Mouse (Mus musculus): ENCODE measurements around the gene Htr5a. TPM values are rescaled to one million over a fixed set of nuclear protein-coding genes. Genes with fewer than 3 reads are reported as not detected.

Htr5a gene
- polyA plus RNA-seq, 1 experiment from 2014 or later = not detected

DNA sequence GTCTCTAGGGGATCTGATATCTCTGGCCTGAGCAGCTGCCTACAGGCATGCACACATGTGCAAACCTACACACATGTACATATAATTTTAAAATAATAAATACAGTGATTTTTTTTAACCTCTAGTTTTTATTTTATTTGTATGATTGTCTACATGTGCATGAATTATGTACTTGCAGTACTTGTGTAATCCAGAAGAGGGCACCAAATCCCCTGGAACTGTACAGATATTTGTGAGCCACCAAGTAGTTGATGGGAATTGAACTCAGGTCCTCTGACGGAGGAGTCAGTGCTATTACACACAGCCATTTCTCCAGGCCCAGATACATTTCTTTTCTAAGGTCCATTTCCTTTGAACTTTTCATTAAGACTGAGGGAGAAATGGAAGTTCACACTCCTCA, 12.3 kb downstream of the Htr5a start:
- Histone ChIP-seq H3K27ac (no peak overlapping the region), H3K4me3 (no peak overlapping the region), H3K4me1 (no peaks in the 10 kb centered on the region), H3K36me3 (no peaks in the 10 kb centered on the region), H3K9ac (no peak overlapping the region), H3K4me2 (no peak overlapping the region), H3K9me3 (replicated peaks) (no peaks in the 10 kb centered on the region), H3K27me3 (replicated peaks) (no peaks in the 10 kb centered on the region)
- ATAC-seq = no peak
- WGBS (ENCODE audit: insufficient replicate concordance) = 42% methylated on average over 1 of the region's 1 CpGs

DNA sequence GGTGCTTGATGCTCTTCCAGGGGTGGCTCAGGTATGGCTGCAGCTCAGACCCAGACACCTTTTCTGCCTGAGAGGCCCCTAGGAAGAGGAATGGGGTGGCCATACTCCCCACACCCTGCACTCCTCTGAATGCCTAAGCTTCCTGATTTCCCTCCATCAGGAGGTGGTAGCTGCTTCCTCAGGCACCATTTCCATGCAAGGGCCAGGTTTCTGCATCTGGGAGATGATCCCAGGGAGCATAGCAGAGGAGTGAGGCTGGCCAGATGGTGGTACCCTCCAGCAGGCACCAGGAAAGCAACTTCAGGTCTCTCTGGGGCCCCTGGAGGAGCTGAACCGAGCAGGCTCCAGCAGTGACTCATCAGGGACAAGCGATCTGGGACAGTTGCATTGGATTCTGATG, 13.8 kb downstream of the Htr5a start:
- no peaks in the 10 kb centered on the region for H3K27me3 ChIP-seq (replicated peaks)
- H3K9ac ChIP-seq = no peak overlapping the region
- H3K9me3 ChIP-seq (replicated peaks) = no peaks in the 10 kb centered on the region
- H3K36me3 ChIP-seq = no peaks in the 10 kb centered on the region
- no peaks in the 10 kb centered on the region for H3K4me1 ChIP-seq
- no peak overlapping the region for H3K27ac ChIP-seq
- ATAC-seq = no peak
- H3K4me2 ChIP-seq = no peak overlapping the region
- 60% methylated on average over 2 of the region's 2 CpGs for WGBS (ENCODE audit: insufficient replicate concordance)
- no peak overlapping the region for H3K4me3 ChIP-seq

DNA sequence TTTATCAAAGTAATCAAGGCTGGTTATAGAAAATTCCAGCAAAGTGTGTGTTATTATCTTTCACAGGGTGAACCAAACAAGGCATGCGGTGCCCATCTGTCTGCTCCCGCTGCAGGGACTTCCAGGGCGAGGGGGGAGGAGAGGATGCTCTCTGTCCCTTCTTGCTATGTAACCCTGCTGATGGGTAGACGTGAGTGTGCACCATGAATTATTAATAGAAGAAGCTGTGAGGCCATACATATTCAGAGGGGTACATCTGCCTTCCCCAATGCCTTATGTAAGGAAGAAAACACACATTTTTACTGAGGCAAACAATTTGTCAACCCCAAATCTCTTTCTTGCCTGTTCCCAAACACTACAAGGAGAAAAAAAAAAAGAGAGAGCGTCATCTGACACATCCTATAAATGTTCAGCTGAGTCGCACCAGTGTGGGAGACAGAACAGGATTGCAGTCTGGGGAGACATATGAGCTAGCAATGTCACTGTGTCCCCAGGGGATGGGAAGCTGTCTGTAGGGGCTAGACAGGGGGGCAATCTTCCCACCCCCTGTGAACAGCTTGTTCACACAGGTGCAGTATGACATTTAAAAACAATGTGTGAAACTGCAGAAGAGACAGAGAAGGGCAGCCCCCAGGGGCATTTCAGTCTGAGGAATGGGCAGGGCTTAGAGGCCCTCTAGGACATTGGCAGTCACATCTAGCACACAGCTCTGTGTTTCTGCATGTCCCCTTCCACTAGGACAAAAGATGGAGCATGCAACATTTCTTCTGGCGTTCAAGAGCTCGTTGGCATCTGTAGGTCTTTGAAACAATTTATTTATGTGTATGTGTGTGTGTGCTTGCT, 31.5 kb downstream of the Htr5a start:
- Histone ChIP-seq H3K4me2 (no peak overlapping the region), H3K4me3 (no peak overlapping the region), H3K9ac (no peak overlapping the region), H3K27ac (no peak overlapping the region), H3K9me3 (replicated peaks) (no peaks in the 10 kb centered on the region), H3K36me3 (no peaks in the 10 kb centered on the region), H3K4me1 (no peaks in the 10 kb centered on the region), H3K27me3 (replicated peaks) (no peaks in the 10 kb centered on the region)
- WGBS (ENCODE audit: insufficient replicate concordance) = 57% methylated on average over 8 of the region's 8 CpGs
- no peak for ATAC-seq

GRCm38 (mm10) chr5:27874211-27874610, 32.3 kb downstream of the Htr5a start:
- WGBS (ENCODE audit: insufficient replicate concordance) = 63% methylated on average over 5 of the region's 5 CpGs
- ATAC-seq = no peak
- no peaks in the 10 kb centered on the region for H3K9me3 ChIP-seq (replicated peaks)
- no peak overlapping the region for H3K4me2 ChIP-seq
- no peak overlapping the region for H3K27ac ChIP-seq
- H3K27me3 ChIP-seq (replicated peaks) = no peaks in the 10 kb centered on the region
- no peaks in the 10 kb centered on the region for H3K36me3 ChIP-seq
- no peak overlapping the region for H3K9ac ChIP-seq
- H3K4me1 ChIP-seq = no peaks in the 10 kb centered on the region
- H3K4me3 ChIP-seq = no peak overlapping the region

GRCm38 (mm10) chr5:27875341-27876105, 33.6 kb downstream of the Htr5a start:
- no peaks in the 10 kb centered on the region for H3K9me3 ChIP-seq (replicated peaks)
- no peak overlapping the region for H3K4me3 ChIP-seq

GRCm38 (mm10) chr5:27878356-27878755, 36.4 kb downstream of the Htr5a start:
- H3K9me3 ChIP-seq (replicated peaks) = no peaks in the 10 kb centered on the region
- WGBS (ENCODE audit: insufficient replicate concordance) = 69% methylated on average over 5 of the region's 5 CpGs
- H3K36me3 ChIP-seq = no peaks in the 10 kb centered on the region
- H3K4me1 ChIP-seq = no peaks in the 10 kb centered on the region
- H3K9ac ChIP-seq = no peak overlapping the region
- H3K4me2 ChIP-seq = no peak overlapping the region
- no peaks in the 10 kb centered on the region for H3K27me3 ChIP-seq (replicated peaks)
- H3K4me3 ChIP-seq = no peak overlapping the region
- ATAC-seq = no peak
- H3K27ac ChIP-seq = no peak overlapping the region

More at GRCm38 (mm10) chr5:27875341-27876105, 33.6 kb downstream of the Htr5a start:
- H3K36me3 ChIP-seq = no peaks in the 10 kb centered on the region
- no peaks in the 10 kb centered on the region for H3K4me1 ChIP-seq
- no peak overlapping the region for H3K27ac ChIP-seq
- no peak overlapping the region for H3K4me2 ChIP-seq
- H3K9ac ChIP-seq = no peak overlapping the region
- H3K27me3 ChIP-seq (replicated peaks) = no peaks in the 10 kb centered on the region
- WGBS (ENCODE audit: insufficient replicate concordance) = 41% methylated on average over 4 of the region's 4 CpGs
- ATAC-seq = no peak

- ATAC-seq = no peak
- H3K27ac ChIP-seq = no peak overlapping the region
Measured at GRCm38 (mm10) chr5:27879726-27880125, 37.8 kb downstream of the Htr5a start.

DNA sequence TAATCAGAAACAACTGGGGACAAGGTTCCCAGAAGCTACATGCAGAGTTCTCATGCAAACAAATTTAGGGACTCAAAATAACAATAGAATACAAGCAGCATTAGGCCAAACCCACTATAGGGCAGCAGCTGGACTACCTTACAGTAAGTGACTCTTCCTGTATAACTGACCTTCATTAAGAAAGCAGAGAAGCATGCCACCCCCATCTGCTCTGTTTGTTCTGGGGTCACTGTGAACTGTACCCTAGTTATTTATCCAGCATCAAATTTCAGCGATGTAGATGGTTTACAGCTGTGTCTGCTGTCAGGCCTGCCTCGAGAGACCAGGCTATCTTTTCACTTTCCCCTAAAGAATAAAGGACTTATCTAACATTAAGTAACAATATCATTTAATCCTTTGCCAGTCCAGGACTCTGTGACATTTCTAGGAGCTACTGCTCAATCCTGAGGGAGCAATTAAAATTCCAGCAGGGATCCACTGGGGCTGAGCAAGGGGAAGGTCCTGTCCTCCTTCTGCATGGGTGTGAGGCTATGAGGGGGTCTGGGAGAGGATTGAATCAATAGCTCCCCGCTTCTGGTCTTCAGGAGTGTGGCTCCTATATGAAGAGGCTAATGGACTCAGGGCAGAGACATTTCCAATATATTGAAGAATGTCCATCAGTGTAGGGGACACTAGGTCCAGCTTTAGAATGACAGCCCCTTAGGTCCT, 38.5 kb downstream of the Htr5a start:
- ATAC-seq = no peak
- no peak overlapping the region for H3K4me2 ChIP-seq

More at GRCm38 (mm10) chr5:27879726-27880125, 37.8 kb downstream of the Htr5a start:
- WGBS (ENCODE audit: insufficient replicate concordance) = 80% methylated on average over 3 of the region's 3 CpGs
- Histone ChIP-seq H3K4me3 (no peak overlapping the region), H3K9ac (no peak overlapping the region), H3K4me1 (no peaks in the 10 kb centered on the region), H3K27me3 (replicated peaks) (no peaks in the 10 kb centered on the region), H3K9me3 (replicated peaks) (no peaks in the 10 kb centered on the region), H3K4me2 (no peak overlapping the region), H3K36me3 (no peaks in the 10 kb centered on the region)

DNA sequence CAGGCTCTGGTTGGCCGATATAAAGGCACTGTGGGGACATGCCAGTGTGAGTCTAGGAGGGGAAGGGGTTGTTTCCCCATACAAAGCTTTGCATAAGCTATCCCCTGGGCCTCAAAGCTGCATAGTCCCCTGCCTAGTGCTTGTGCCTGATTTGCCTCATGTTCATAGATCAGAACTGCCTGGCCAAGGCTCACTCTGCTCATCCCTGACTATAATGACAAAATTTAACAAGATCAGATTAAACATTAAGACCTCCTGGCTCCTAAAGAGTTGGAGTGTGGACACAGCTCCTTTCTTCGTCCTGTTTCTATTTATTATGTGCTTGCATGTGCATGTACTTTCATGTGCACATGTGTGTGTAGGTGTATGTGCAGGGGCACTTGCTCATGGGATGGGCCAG, 39.3 kb downstream of the Htr5a start:
- H3K9ac ChIP-seq = no peak overlapping the region
- no peak overlapping the region for H3K27ac ChIP-seq
- no peaks in the 10 kb centered on the region for H3K36me3 ChIP-seq
- no peak overlapping the region for H3K4me2 ChIP-seq
- 43% methylated on average over 2 of the region's 2 CpGs for WGBS (ENCODE audit: insufficient replicate concordance)
- no peaks in the 10 kb centered on the region for H3K4me1 ChIP-seq
- H3K27me3 ChIP-seq (replicated peaks) = no peaks in the 10 kb centered on the region
- no peak overlapping the region for H3K4me3 ChIP-seq
- ATAC-seq = no peak
- no peaks in the 10 kb centered on the region for H3K9me3 ChIP-seq (replicated peaks)

More for the DNA sequence above, 38.5 kb downstream of the Htr5a start:
- no peak overlapping the region for H3K4me3 ChIP-seq
- no peaks in the 10 kb centered on the region for H3K9me3 ChIP-seq (replicated peaks)
- no peak overlapping the region for H3K9ac ChIP-seq
- no peaks in the 10 kb centered on the region for H3K36me3 ChIP-seq
- no peaks in the 10 kb centered on the region for H3K27me3 ChIP-seq (replicated peaks)
- no peaks in the 10 kb centered on the region for H3K4me1 ChIP-seq
- 51% methylated on average over 3 of the region's 3 CpGs for WGBS (ENCODE audit: insufficient replicate concordance)
- H3K27ac ChIP-seq = no peak overlapping the region

- 70% methylated on average over 3 of the region's 3 CpGs for WGBS (ENCODE audit: insufficient replicate concordance)
- H3K9me3 ChIP-seq (replicated peaks) = no peaks in the 10 kb centered on the region
- H3K27me3 ChIP-seq (replicated peaks) = no peaks in the 10 kb centered on the region
- no peak overlapping the region for H3K4me2 ChIP-seq
- no peak overlapping the region for H3K4me3 ChIP-seq
- H3K27ac ChIP-seq = no peak overlapping the region
- ATAC-seq = no peak
- H3K36me3 ChIP-seq = no peaks in the 10 kb centered on the region
- no peak overlapping the region for H3K9ac ChIP-seq
- no peaks in the 10 kb centered on the region for H3K4me1 ChIP-seq
Measured at GRCm38 (mm10) chr5:27888080-27888479, 46.1 kb downstream of the Htr5a start.

DNA sequence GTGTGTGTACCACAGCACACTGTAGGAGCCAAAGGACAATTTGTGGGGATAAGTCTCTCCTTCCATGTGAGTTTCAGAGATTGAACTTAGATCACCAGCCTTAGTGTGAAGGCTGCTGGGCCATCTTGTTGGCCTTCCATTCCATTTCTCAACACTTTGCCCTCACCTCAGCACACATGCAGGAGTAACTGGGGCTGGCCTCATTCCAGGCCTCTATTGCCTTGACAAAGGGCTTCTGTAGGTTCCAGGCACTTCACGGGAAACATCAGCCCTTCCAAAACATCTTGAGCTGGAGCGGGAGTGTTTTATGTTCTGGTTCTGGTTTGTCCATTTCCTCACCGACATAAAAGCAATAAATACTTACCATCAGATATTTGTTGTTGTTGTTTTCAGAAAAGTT, 54.0 kb downstream of the Htr5a start:
- no peak for ATAC-seq

GRCm38 (mm10) chr5:27899756-27900155, 57.8 kb downstream of the Htr5a start:
- ATAC-seq = no peak
- WGBS (ENCODE audit: insufficient replicate concordance) = 61% methylated on average over 2 of the region's 2 CpGs
- no peak overlapping the region for H3K4me3 ChIP-seq
- no peaks in the 10 kb centered on the region for H3K36me3 ChIP-seq
- no peak overlapping the region for H3K4me2 ChIP-seq
- no peak overlapping the region for H3K9ac ChIP-seq
- H3K9me3 ChIP-seq (replicated peaks) = 0 out of 2 replicates have a peak, but pooled peaks cover 4% of the 10 kb centered on the region
- no peaks in the 10 kb centered on the region for H3K4me1 ChIP-seq
- H3K27me3 ChIP-seq (replicated peaks) = no peaks in the 10 kb centered on the region
- no peak overlapping the region for H3K27ac ChIP-seq

More for the DNA sequence above, 54.0 kb downstream of the Htr5a start:
- no peak overlapping the region for H3K4me3 ChIP-seq
- no peak overlapping the region for H3K27ac ChIP-seq
- H3K9me3 ChIP-seq (replicated peaks) = no peaks in the 10 kb centered on the region
- H3K4me1 ChIP-seq = no peaks in the 10 kb centered on the region
- no peak overlapping the region for H3K4me2 ChIP-seq
- no peaks in the 10 kb centered on the region for H3K27me3 ChIP-seq (replicated peaks)
- H3K36me3 ChIP-seq = no peaks in the 10 kb centered on the region
- 65% methylated on average over 3 of the region's 3 CpGs for WGBS (ENCODE audit: insufficient replicate concordance)
- H3K9ac ChIP-seq = no peak overlapping the region

All from liver, embryonic 12.5 days (tissue).